Mouse (Mus musculus) thymus, adult 2 months (tissue): ENCODE measurements around the gene Tom1. TPM values are rescaled to one million over a fixed set of nuclear protein-coding genes. Genes with fewer than 3 reads are reported as not detected.

Source experiments
- DNase-seq: peaks from one replicate; pipeline ENCODE4 v3.0.0; 2021
- H3K27ac ChIP-seq: fragments of 200-500 bp; 2 replicates; pipeline ENCODE4 v1.5.1; 2012; ENCODE audit warnings: low read length, control low read depth; ENCODE audit not compliant: control insufficient read depth, insufficient read depth
- H3K27me3 ChIP-seq: fragments of 200-500 bp; 2 replicates; pipeline ENCODE4 v1.6.1; 2012; ENCODE audit warnings: mild to moderate bottlenecking, low read length, moderate library complexity, mixed read lengths; ENCODE audit not compliant: control insufficient read depth, insufficient read depth
- H3K36me3 ChIP-seq: fragments of 200-500 bp; 2 replicates; pipeline ENCODE4 v1.6.1; 2012; ENCODE audit warnings: mild to moderate bottlenecking, low read length, moderate library complexity; ENCODE audit not compliant: control insufficient read depth, insufficient read depth
- H3K4me1 ChIP-seq: fragments of 200-500 bp; replicated peaks from 2 replicates; pipeline ENCODE4 v1.6.1; 2012; ENCODE audit warnings: low read length; ENCODE audit not compliant: control insufficient read depth, insufficient read depth
- H3K4me3 ChIP-seq: fragments of 200-500 bp; 2 replicates; pipeline ENCODE4 v1.5.1; 2012; ENCODE audit warnings: mild to moderate bottlenecking, low read length, control low read depth, moderate library complexity; ENCODE audit not compliant: control insufficient read depth, insufficient read depth
- CTCF ChIP-seq: fragments of 200-500 bp; IDR thresholded peaks from 2 replicates; pipeline ENCODE4 v1.5.1; 2012; ENCODE audit warnings: mild to moderate bottlenecking, control low read depth, low read length, moderate library complexity, borderline replicate concordance; ENCODE audit not compliant: control insufficient read depth, poor library complexity, insufficient read depth; ENCODE audit errors: extremely low read depth
- POLR2A ChIP-seq: fragments of 200-500 bp; IDR thresholded peaks from 2 replicates; pipeline ENCODE4 v1.6.1; 2012; ENCODE audit warnings: mild to moderate bottlenecking, low read length, control low read depth, moderate library complexity; ENCODE audit not compliant: control insufficient read depth, poor library complexity, insufficient read depth; ENCODE audit errors: extremely low read depth
- WGBS: fragments of 180-500 bp; shearing (Covaris S2); methylation state at CpG from one replicate; pipeline ENCODE4 v1.1.7; 2018; 5-methylcytosine and 5-hydroxymethylcytosine counted together
- polyA plus RNA-seq: library from polyadenylated mRNA; depleted of rRNA; stranded (reverse); fragments of >200 nt; gene quantifications from 2 replicates; pipeline ENCODE4 v1.2.3, GENCODE M21; 2012; rRNA removed

Gene Tom1
- polyA plus RNA-seq, 1 experiment, result 41.9 TPM

DNA sequence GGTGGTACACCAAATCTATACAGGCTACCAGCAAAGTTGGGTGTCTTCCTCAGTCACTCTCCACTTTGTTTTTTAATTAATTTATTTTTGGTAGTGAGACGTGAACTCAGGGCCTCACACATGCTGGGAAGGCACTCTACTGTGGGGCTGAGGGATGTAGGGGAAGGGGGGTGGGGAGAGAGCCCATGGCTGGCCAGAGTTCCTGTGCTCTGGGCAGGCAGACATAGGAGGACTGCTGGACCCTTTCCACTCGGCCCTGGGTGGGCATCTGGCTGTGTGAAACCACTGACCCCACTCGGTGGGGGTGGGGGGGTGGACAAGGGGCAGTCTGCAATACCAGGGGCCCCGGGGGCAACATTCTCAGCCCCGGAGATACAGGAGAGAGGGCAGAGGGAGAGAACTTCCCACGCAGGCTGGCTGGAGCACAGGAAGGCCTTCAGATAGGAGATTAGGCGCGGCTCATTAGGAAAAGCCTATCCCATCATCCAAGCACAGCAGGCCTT lies 69.9 kb downstream of the Tom1 start:
- no peak overlapping the region for H3K27ac ChIP-seq
- 85% methylated on average over 8 of the region's 8 CpGs for WGBS
- DNase-seq, result no peak
- no peak overlapping the region for H3K4me3 ChIP-seq
- no peaks in the 10 kb centered on the region for H3K36me3 ChIP-seq
- no peaks in the 10 kb centered on the region for H3K4me1 ChIP-seq
- no peak for TF ChIP-seq CTCF
- TF ChIP-seq POLR2A, result no peak
- no peaks in the 10 kb centered on the region for H3K27me3 ChIP-seq

DNA sequence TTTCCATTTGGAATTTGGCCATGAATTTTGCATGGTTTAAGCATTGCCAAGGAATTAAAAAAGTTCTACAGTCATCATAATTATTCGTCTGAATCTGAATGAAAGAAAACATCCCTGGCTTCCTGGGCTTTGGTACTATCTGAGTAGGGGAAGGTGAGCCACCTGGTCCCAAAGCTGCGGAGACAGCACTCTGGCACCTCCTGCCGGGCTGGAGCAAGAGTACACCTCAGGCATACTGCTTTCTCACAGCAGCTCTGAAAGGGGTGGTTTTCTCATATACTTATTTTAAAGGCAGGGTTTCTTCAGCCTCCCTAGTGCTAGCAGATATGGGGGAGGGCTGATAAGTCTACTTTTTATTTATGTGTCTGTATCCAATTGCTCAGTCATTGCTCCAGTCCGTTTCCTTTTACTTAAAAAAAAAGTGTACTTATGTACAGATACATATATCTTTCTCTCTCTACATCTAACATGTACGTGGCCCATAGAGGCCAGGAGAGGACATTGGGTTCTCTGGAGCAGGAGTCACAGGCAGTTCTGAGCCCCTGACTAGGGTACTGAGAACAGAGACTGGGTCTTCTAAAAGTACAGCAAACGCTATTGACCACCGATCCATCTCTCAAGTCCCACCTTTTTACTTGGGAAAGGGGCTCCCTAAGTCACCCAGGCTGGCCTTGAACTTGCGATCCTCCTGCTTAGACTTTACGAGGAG lies 75.2 kb downstream of the Tom1 start:
- peak overlapping the region; percentile 60 for H3K27ac ChIP-seq
- peak; percentile 89 for DNase-seq
- TF ChIP-seq POLR2A (no peak), CTCF (peak; percentile 93)
- H3K4me3 ChIP-seq, result peak overlapping the region; percentile 60
- WGBS, result under 1% methylated on average over 9 of the region's 9 CpGs
- peaks cover 12% of the 10 kb centered on the region for H3K36me3 ChIP-seq
- H3K27me3 ChIP-seq, result no peaks in the 10 kb centered on the region
- peaks cover 8% of the 10 kb centered on the region for H3K4me1 ChIP-seq

DNA sequence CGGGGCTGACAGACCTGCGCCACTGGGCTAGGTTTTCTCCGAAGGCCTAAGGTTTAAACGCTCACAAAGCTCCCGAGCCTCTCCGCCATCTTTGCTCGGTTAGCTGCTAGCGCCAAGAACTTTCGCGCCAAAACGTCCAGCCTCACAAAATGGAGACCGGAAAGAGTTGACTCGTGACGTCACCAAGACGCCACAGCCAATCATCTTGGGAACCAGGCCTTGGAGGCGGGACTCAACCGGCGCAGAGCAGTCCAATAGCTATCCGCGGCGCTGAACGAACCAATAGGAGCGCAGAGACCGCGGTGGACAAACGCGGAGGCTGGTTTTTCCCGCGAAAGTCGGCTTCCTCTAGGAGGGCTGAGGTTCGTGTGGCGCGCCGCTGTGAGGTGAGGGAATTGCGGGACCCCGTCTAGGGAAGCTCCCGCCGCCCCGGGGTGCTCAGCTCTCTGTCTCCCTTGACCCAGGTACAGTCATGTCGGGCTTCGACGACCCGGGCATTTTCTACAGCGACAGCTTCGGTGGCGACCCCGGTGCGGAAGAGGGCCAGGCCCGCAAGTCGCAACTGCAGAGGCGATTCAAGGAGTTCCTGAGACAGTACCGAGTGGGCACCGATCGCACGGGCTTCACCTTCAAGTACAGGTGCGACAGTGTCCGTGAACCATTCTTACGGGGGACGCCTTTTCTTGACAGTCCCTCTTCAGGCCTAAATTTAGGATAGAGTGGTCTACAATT lies 75.9 kb downstream of the Tom1 start, which contains the start of gene Mcm5:
Mcm5 (plus strand) TSS at position 334 of the 732 bp plus-strand sequence.
- Histone ChIP-seq H3K4me1 (peaks cover 8% of the 10 kb centered on the region), H3K36me3 (peaks cover 16% of the 10 kb centered on the region), H3K27me3 (no peaks in the 10 kb centered on the region), H3K27ac (peak within 1 kb of the TSS; percentile 60), H3K4me3 (peak within 1 kb of the TSS; percentile 84)
- under 1% methylated on average over 59 of the region's 59 CpGs for WGBS
- peak; percentile 99 for DNase-seq
- peak; percentile 48; the same call in 1 of the 2 replicates for TF ChIP-seq POLR2A
- 0 out of 2 replicates have a peak, but pooled peaks have one; percentile 26 for TF ChIP-seq CTCF

DNA sequence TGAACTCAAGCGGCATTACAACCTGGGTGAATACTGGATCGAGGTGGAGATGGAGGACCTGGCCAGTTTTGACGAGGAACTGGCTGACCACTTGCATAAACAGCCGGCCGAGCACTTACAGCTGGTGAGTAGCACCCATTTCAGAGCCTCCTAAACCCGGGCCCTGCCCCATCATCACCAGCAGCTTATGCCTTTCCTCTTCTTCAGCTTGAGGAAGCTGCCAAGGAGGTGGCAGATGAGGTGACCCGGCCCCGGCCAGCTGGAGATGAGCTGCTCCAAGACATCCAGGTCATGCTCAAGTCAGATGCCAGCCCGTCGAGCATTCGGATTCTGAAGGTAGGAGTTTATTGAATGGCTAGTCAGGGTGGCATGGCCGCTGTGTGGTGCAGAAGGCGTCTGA lies 76.6 kb downstream of the Tom1 start:
- no peaks in the 10 kb centered on the region for H3K27me3 ChIP-seq
- no peak overlapping the region for H3K27ac ChIP-seq
- peak overlapping the region; percentile 84 for H3K4me3 ChIP-seq
- DNase-seq, result peak; percentile 13
- peaks cover 8% of the 10 kb centered on the region for H3K4me1 ChIP-seq
- 10% methylated on average over 13 of the region's 13 CpGs for WGBS
- peaks cover 23% of the 10 kb centered on the region for H3K36me3 ChIP-seq
- TF ChIP-seq POLR2A (no peak), CTCF (no peak)

DNA sequence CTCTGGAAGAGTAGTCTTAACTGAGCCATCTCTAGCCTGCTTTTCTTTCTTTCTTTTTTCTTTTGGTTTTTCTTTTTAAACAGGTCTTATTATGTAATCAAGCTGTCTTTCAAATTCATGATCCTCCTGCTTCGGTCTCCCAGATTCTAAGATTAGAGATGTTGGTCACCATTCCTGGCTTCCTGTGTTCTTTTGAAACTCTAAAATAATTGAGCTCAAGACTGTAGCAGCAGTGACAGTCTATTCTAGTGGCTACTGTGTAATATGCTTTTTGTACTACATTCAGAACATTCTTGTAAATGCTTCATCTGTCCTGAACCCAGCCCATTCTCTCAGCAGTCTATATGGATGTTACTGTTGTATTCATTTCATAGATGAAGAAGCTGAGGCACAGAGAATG lies 85.0 kb downstream of the Tom1 start:
- WGBS, result 100% methylated on average over 1 of the region's 1 CpGs
- no peak for TF ChIP-seq POLR2A
- TF ChIP-seq CTCF, result no peak
- Histone ChIP-seq H3K27ac (no peak overlapping the region), H3K36me3 (peaks cover 86% of the 10 kb centered on the region), H3K4me3 (no peak overlapping the region), H3K4me1 (no peaks in the 10 kb centered on the region), H3K27me3 (no peaks in the 10 kb centered on the region)
- DNase-seq, result no peak

DNA sequence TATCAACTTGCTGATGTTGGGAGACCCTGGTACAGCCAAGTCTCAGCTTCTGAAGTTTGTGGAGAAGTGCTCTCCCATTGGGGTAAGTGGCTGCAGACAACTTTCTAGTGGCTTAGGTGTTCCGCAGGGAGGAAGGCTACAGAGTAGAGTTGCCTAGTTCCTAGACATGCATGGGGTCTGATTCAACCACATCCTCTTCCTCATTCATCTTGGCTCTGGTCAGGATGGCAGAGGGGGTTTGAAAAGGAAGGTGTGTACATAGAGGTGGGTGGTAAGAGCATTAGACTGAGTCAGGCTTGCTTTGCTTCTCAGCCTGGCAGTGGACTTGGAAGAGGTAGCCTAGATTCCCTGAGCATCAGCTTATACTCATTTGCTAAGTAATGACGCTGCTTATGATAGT lies 85.8 kb downstream of the Tom1 start:
- H3K4me1 ChIP-seq, result no peaks in the 10 kb centered on the region
- H3K27me3 ChIP-seq, result no peaks in the 10 kb centered on the region
- no peak overlapping the region for H3K27ac ChIP-seq
- H3K36me3 ChIP-seq, result peaks cover 90% of the 10 kb centered on the region
- 63% methylated on average over 2 of the region's 2 CpGs for WGBS
- no peak for TF ChIP-seq CTCF
- DNase-seq, result no peak
- no peak overlapping the region for H3K4me3 ChIP-seq

Other genes starting within 250 kb of the Tom1 start
- 0.08 TPM in 1 of 2 replicates, not detected in the other for gene Isx, start 160.5 kb upstream of the Tom1 start, polyA plus RNA-seq
- gene Hmgxb4, start 40.3 kb upstream of the Tom1 start, polyA plus RNA-seq, result 25.6 and 28.7 TPM in 2 replicates
- gene Hmox1, start 59.9 kb downstream of the Tom1 start, polyA plus RNA-seq, result 16.6 and 21.5 TPM in 2 replicates
- 167 and 212 TPM in 2 replicates for gene Mcm5, start 75.9 kb downstream of the Tom1 start, polyA plus RNA-seq
- gene Rasd2, start 180.2 kb downstream of the Tom1 start, polyA plus RNA-seq, result 2.1 and 2.4 TPM in 2 replicates